Mouse (Mus musculus) intestine, postnatal 0 days (tissue): ENCODE results near the gene Mrgbp. TPM values are rescaled to one million over a fixed set of nuclear protein-coding genes. Genes with fewer than 3 reads are reported as not detected.

Experiments
- ATAC-seq: fragments of 200-750 bp; cut with Nextera tagmentation; 2 replicates; pipeline ENCODE4 v1.8.0; 2017; ENCODE audit warnings: mild to moderate bottlenecking, moderate TSS enrichment, moderate library complexity
- H3K27ac ChIP-seq: fragments of 300-500 bp; sonication (generic); 2 replicates; pipeline ENCODE4 v1.5.1; 2014; ENCODE audit warnings: mild to moderate bottlenecking, low read depth, low read length, moderate library complexity
- H3K27me3 ChIP-seq: fragments of 300-500 bp; sonication (generic); replicated peaks from 2 replicates; pipeline ENCODE4 v1.6.1; 2014; ENCODE audit warnings: low read length, mixed read lengths; ENCODE audit not compliant: control insufficient read depth, insufficient read depth
- H3K36me3 ChIP-seq: fragments of 300-500 bp; sonication (generic); 2 replicates; pipeline ENCODE4 v1.6.1; 2014; ENCODE audit warnings: mild to moderate bottlenecking, moderate library complexity; ENCODE audit not compliant: control insufficient read depth, insufficient read depth
- H3K4me1 ChIP-seq: fragments of 300-500 bp; sonication (generic); replicated peaks from 2 replicates; pipeline ENCODE4 v1.6.1; 2014; ENCODE audit warnings: antibody characterized with exemption, low read length, mixed read lengths; ENCODE audit not compliant: control insufficient read depth, insufficient read depth
- H3K4me2 ChIP-seq: fragments of 300-500 bp; sonication (generic); replicated peaks from 2 replicates; pipeline ENCODE4 v1.6.1; 2014; ENCODE audit warnings: low read depth, mild to moderate bottlenecking, moderate library complexity
- H3K4me3 ChIP-seq: fragments of 300-500 bp; sonication (generic); 2 replicates; pipeline ENCODE4 v1.5.1; 2014; ENCODE audit warnings: low read depth, low read length
- H3K9ac ChIP-seq: fragments of 300-500 bp; sonication (generic); 2 replicates; pipeline ENCODE4 v1.6.1; 2014; ENCODE audit warnings: mild to moderate bottlenecking, low read depth, low read length
- H3K9me3 ChIP-seq: fragments of 300-500 bp; sonication (generic); 2 replicates; pipeline ENCODE4 v1.6.1; 2016; ENCODE audit warnings: mixed run types; ENCODE audit not compliant: control insufficient read depth
- CTCF ChIP-seq: sonication (generic); IDR thresholded peaks from 2 replicates; pipeline ENCODE4 v1.5.1; 2016; ENCODE audit warnings: low read depth, mild to moderate bottlenecking, control low read depth, antibody characterized with exemption, moderate library complexity
- WGBS: fragments of 180-500 bp; shearing (Covaris S2); extraction: QIAGEN DNeasy Blood & Tissue Kit; methylation state at CpG from one replicate; pipeline ENCODE4 v1.1.7; 2014; 5-methylcytosine and 5-hydroxymethylcytosine counted together
- polyA plus RNA-seq: library from polyadenylated mRNA; unstranded; fragments of >200 nt; fragmentation: Nextera tagmentation; extraction: Ambion mirVana; gene quantifications from 2 replicates; pipeline ENCODE4 v1.2.1, GENCODE M21; 2015

Mrgbp gene
- polyA plus RNA-seq, 1 experiment from 2014 or later: 10.8 TPM

GRCm38 (mm10) chr2:180563296-180563695 lies 17.8 kb upstream of the Mrgbp start:
- ATAC-seq: no peak
- Histone ChIP-seq H3K4me3 (no peak overlapping the region), H3K36me3 (no peaks in the 10 kb centered on the region), H3K4me2 (no peak overlapping the region), H3K27ac (no peak overlapping the region), H3K4me1 (no peaks in the 10 kb centered on the region), H3K27me3 (peaks cover 37% of the 10 kb centered on the region), H3K9me3 (no peaks in the 10 kb centered on the region), H3K9ac (no peak overlapping the region)
- WGBS: 71% methylated on average over 6 of the region's 6 CpGs
- TF ChIP-seq CTCF: no peak

- Histone ChIP-seq H3K27me3 (peaks cover 41% of the 10 kb centered on the region), H3K4me2 (no peak overlapping the region), H3K27ac (no peak overlapping the region), H3K4me3 (no peak overlapping the region), H3K4me1 (no peaks in the 10 kb centered on the region), H3K9ac (no peak overlapping the region), H3K36me3 (no peaks in the 10 kb centered on the region), H3K9me3 (no peaks in the 10 kb centered on the region)
- TF ChIP-seq CTCF: no peak
- no peak for ATAC-seq
- WGBS: 47% methylated on average over 5 of the region's 5 CpGs
These were observed 17.3 kb upstream of the Mrgbp start for GRCm38 (mm10) chr2:180563841-180564240.

GRCm38 (mm10) chr2:180566240-180566913 lies 14.7 kb upstream of the Mrgbp start:
- Histone ChIP-seq H3K4me3 (no peak overlapping the region), H3K27me3 (peaks cover 59% of the 10 kb centered on the region), H3K4me2 (no peak overlapping the region), H3K4me1 (no peaks in the 10 kb centered on the region), H3K36me3 (no peaks in the 10 kb centered on the region), H3K9ac (no peak overlapping the region), H3K27ac (no peak overlapping the region), H3K9me3 (no peaks in the 10 kb centered on the region)
- no peak for ATAC-seq
- peak; percentile 87 for TF ChIP-seq CTCF
- 36% methylated on average over 13 of the region's 13 CpGs for WGBS

GRCm38 (mm10) chr2:180569028-180569643 lies 12.0 kb upstream of the Mrgbp start:
- Histone ChIP-seq H3K36me3 (no peaks in the 10 kb centered on the region), H3K27me3 (peaks cover 73% of the 10 kb centered on the region), H3K4me2 (no peak overlapping the region), H3K4me3 (no peak overlapping the region), H3K9me3 (no peaks in the 10 kb centered on the region), H3K9ac (no peak overlapping the region), H3K4me1 (no peaks in the 10 kb centered on the region), H3K27ac (no peak overlapping the region)
- WGBS: 15% methylated on average over 3 of the region's 3 CpGs
- TF ChIP-seq CTCF: no peak
- ATAC-seq: no peak

- Histone ChIP-seq H3K27ac (no peak overlapping the region), H3K4me2 (no peak overlapping the region), H3K4me3 (no peak overlapping the region), H3K9ac (no peak overlapping the region), H3K4me1 (no peaks in the 10 kb centered on the region), H3K9me3 (no peaks in the 10 kb centered on the region), H3K27me3 (peaks cover 53% of the 10 kb centered on the region), H3K36me3 (no peaks in the 10 kb centered on the region)
- no peak for TF ChIP-seq CTCF
- 36% methylated on average over 4 of the region's 4 CpGs for WGBS
- no peak for ATAC-seq
These were observed 4.6 kb upstream of the Mrgbp start for GRCm38 (mm10) chr2:180576482-180576881.

- H3K27me3 ChIP-seq: peaks cover 41% of the 10 kb centered on the region
- ATAC-seq: no peak
These were observed 2.4 kb upstream of the Mrgbp start for GRCm38 (mm10) chr2:180578686-180579085.

More at GRCm38 (mm10) chr2:180578686-180579085, 2.4 kb upstream of the Mrgbp start:
- Histone ChIP-seq H3K36me3 (no peaks in the 10 kb centered on the region), H3K9me3 (no peaks in the 10 kb centered on the region), H3K4me2 (no peak overlapping the region), H3K9ac (no peak overlapping the region), H3K27ac (no peak overlapping the region), H3K4me1 (0 out of 2 replicates have a peak, but pooled peaks cover 3% of the 10 kb centered on the region), H3K4me3 (no peak overlapping the region)
- WGBS: 4% methylated on average over 3 of the region's 3 CpGs
- TF ChIP-seq CTCF: peak; percentile 93
